Mouse (Mus musculus): ENCODE results near the gene Aldh1a3.

- TF ChIP-seq CTCF (IDR thresholded peaks at IDR 0.05) (no peak), EP300 (IDR thresholded peaks at IDR 0.05) (no peak)
Observed at GRCm38 (mm10) chr7:66416829-66417228, 10.5 kb downstream of the Aldh1a3 start.

Measured in lung, postnatal 0 days (tissue).